Mouse (Mus musculus): ENCODE measurements at regions not wholly inside any gene's neighbourhood (a gene's known extent, or its start where the extent isn't known, plus 50 kb on each side); places are given as distances from the start of the nearest gene placed in this dataset.

DNA sequence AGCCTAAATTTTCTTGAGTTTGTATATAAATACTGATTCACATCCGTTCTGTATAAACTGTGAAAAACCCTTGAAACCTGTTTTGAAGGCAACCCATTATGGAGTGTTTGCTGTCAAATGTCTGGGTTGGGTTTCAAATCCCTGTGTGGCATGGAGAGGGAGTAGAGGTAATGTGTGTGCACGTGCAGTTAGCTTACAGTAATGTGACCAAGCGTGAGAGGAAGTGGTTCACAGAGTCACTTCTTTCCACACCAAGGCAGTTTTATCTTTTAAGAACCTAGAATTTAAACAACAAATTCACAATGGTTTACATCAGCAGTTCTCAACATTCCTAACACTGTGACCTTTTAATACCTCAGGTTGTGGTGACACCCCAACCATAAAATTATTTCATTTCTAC lies 464.1 kb upstream of the Acvr2a start:
- no peak for TF ChIP-seq POLR2A (IDR thresholded peaks at IDR 0.05; ENCODE audit: borderline replicate concordance, insufficient read depth, low read length)
- no peak for TF ChIP-seq CTCF (IDR thresholded peaks at IDR 0.05; ENCODE audit: borderline replicate concordance, insufficient read depth, low read depth, low read length)
